Mouse (Mus musculus): ENCODE results near the gene Nrxn1.

GRCm38 (mm10) chr17:91074780-91075179, 18.1 kb downstream of the Nrxn1 start:
- TF ChIP-seq CTCF (IDR thresholded peaks at IDR 0.05; ENCODE audit: low read depth, low read length) (no peak), POLR2A (IDR thresholded peaks at IDR 0.05; ENCODE audit: extremely low read depth, insufficient read depth, low read length) (no peak)
